Mouse (Mus musculus) effector memory CD4-positive, alpha-beta T cell, adult 7 months (primary cell): ENCODE measurements around the gene Cuta. TPM values are rescaled to one million over a fixed set of nuclear protein-coding genes. Genes with fewer than 3 reads are reported as not detected.

Source experiments
- polyA plus RNA-seq: library from polyadenylated mRNA; unstranded; fragments of 100-300 nt; shearing (Covaris generic); gene quantifications from one replicate; pipeline ENCODE4 v1.2.1, GENCODE M21; 2017

Cuta gene
- polyA plus RNA-seq: 102 TPM

DNA sequence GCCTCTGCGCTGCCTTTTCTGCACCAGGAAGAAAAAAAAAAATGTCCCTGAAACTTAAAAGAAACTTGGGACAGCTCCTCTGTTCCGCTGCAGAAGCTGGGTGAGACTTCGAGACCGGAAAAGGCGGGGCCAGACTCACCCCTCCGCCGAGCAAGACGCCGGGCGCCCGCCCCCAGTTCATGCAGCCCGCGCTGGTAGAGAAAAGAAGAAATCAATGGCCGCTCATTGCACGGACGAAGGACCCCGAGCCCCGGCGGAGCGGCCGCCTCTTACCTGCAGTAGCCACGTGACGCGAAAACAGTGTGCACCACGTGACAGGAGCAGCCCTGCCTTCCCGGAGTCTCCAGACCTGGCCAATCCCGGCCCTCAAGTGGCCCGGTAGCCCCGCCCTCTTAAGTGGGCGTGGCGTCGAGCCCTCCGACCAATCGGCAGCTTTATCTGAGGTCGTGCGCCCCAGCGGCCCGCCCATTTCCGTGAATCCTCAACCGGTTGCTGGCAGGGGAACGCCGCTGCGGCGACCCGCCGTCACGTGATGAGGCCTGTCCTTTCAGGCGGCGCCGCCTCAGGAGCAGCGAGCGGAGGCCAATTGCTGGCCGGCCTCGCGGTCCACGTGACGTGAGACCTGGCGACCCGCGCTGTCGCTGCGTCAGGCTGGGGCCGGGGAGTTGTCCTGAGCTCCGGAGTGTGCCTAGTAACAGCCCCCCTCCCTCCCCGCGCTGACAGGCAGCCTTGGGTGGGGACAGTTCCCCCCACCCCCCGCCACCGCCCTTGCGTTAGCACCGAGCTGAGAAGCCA is at the start of gene Cuta:
Gene Cuta (minus strand): TSS at position 392 of the 795 bp plus-strand sequence.

DNA sequence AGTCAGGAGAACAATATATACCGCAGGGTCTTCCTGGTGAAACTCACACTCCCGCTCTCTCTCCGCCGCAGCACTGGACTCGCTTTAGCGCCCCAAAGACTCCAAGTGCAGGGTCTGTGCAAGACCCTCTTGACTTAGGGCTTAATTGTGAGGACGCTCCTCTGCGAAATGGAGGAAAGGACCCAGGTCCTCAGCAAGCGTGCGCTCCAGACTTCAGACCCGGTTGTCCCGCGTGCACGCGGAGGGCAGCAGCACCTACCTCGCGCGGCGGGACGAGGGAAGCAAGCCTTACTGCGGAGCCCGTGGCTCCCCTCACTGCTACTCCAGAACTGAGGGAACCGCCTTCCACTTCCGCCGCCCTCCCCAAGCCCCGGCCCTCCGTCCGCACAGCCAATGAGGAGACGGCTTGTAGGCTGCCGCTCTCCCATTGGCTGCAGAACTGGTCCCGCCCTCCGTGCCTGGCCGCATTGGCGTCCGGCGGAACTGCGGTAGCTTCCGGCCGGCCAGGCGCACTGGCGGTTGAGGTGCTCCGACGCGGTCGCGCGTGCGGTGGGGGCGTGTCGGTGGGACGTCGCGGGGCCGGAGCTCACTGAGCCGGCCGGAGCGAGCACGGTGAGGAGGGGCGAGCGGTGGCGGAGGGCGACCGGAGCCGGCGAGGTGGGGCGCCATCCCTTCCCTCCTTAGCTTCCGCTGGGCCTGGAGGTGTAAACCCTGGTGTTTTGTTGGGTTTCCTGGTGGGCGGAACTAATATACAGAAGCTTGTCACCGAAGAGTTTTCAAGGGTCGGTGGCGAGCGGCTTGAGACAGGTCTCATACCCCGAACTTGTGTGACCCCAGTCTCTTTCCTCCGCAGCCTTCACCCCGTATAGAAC is 33.6 kb upstream of the Cuta start, which contains the start of gene Zbtb9:
Gene Zbtb9 (plus strand): TSS at position 465 of the 872 bp plus-strand sequence.

DNA sequence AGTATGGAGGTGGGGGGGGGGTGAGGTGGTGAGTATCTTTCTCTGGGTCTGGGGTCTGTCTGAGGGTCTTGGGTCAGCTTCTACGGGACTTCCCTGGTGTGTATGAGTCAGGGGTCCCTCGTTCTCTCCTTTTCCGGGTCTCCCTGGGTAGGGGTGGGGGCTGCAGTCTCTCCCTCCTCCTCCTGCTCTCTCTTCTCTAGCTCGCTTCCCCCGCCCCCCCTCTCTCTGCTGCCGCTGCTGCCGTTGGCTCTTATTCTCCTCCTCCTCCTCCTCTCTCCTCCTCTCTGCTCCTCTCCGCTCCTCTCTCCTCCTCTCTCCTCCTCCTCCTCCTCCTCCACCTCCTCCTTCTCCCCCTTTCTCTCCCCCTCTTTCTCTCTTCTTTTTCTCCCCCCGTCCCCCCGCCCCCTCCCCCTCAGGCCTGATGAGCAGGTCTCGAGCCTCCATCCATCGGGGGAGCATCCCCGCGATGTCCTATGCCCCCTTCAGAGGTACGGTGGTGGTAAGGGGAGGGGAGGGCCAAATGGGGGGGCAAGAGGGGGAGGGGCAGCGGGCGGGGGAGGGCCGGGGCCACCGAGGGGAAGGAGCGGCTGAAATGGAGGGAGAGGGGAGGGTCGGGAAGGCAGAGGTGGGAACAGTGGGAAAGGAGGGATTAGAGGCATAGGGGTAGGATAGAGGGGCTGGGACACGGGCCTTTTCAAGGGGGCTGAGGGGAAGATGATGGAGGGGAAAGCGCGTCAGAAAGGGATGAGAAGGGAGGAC is 1.8 kb upstream of the Cuta start, which contains the start of gene Syngap1:
Gene Syngap1 (plus strand): TSS at position 223 of the 759 bp plus-strand sequence.

DNA sequence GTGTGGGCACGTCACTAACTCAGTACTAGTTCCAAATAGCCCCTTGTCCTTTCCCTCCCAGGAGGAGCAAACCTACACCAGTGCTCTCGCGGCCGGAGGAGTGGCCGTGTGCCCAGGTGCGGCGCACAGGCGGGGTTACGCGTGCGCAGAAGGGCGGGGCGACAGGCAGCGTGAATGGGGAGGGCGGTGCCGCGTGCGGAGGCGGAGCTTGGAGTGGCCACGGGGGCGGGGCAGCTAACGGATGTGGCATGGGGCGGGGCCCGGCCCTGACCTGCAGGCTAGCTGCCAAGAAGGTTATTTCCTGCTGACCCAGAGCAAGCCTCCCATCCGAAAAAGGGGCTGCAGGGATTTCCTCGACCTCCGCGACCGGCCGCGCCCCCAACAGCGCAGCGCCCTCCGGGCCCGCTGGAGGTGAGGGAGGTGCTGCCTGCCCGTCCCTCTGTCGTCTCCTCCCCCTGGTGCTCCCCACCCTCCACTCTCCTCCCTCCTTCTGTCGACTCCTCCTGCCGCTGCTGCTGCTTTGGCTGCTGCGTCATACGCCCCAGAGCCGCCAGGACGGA is 6.5 kb downstream of the Cuta start, which contains the start of gene Phf1:
Gene Phf1 (plus strand): TSS at position 214 of the 560 bp plus-strand sequence.

DNA sequence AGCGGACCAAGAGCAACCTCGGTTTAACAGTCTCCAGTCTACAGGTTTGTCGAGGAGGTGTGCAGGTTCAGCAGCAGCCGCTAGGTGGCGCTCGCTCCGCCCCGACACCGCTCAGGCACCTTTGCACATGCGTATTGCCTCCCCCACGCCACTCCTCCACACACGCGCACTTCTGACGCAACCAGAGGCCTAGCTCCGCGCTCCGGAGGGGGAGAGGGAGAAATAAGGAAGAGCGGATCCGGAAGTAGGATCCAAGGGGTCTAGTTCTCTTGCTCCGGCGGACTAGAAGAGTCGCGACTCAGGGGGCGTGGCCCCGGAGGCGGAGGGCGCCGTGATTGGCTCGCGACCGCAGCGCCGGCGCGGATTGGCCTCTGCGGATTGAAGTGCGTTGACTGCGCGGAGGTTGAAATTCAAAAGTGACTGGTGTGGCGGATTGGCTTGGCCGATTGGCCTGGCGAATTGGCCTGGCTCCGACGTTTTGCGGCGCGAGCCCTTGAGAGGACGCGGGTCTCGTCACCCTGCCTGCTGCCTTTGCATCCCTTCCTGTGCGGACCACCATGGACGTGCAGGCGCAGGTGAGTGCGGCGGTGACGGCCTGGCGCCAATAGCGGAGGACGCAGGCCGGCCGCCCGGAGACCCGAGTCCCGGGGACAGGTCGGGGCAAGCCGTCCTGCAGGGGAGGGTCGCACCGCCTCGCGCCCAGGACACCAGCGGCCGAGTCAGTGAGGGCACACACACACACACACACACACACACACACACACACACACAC is 22.5 kb downstream of the Cuta start, which contains the start of gene Kifc5b:
Gene Kifc5b (plus strand): TSS at position 381 of the 772 bp plus-strand sequence.

Other genes with a start within 250 kb of the Cuta start
- gene Crebrf, start 223.9 kb downstream of the Cuta start, polyA plus RNA-seq: 135 TPM
- gene Bnip1, start 158.5 kb downstream of the Cuta start, polyA plus RNA-seq: 14.4 TPM
- gene Nkx2-5, start 94.6 kb downstream of the Cuta start, polyA plus RNA-seq: not detected
- 1.2 TPM for gene Kifc5b, start 22.5 kb downstream of the Cuta start, polyA plus RNA-seq
- 145 TPM for gene Phf1, start 6.5 kb downstream of the Cuta start, polyA plus RNA-seq
- not detected for gene Syngap1, start 1.7 kb upstream of the Cuta start, polyA plus RNA-seq
- 19.5 TPM for gene Zbtb9, start 33.6 kb upstream of the Cuta start, polyA plus RNA-seq
- gene Bak1, start 89.4 kb upstream of the Cuta start, polyA plus RNA-seq: 0.88 TPM
- 18.4 TPM for gene Itpr3, start 117.7 kb upstream of the Cuta start, polyA plus RNA-seq
- gene Uqcc2, start 194.3 kb upstream of the Cuta start, polyA plus RNA-seq: 74.4 TPM
- gene Ip6k3, start 228.2 kb upstream of the Cuta start, polyA plus RNA-seq: not detected